Mouse (Mus musculus): ENCODE data around the gene Faf2. TPM values are rescaled to one million over a fixed set of nuclear protein-coding genes. Genes with fewer than 3 reads are reported as not detected.

The Faf2 gene
- total RNA-seq, 2 experiments from 2014 or later = 12.0 to 16.4 TPM

- DNase-seq (ENCODE audit: low spot score) = no peak
These were observed 89.3 kb downstream of the Faf2 start for GRCm38 (mm10) chr13:54710866-54711265.

Small RNA genes within 50 kb of the gene (microRNA-seq; reads per million reads assigned to microRNA genes)
- gene Gm24195 = not detected

Other genes with a start within 250 kb of the Faf2 start
- gene Thoc3, start 152.9 kb upstream of the Faf2 start, total RNA-seq (2021) = 10 to 100 TPM; 12.8 to 13.5 TPM
- gene Simc1, start 118.0 kb upstream of the Faf2 start, total RNA-seq (2021) = 1 to 10 TPM; 2.2 to 2.9 TPM
- 100 to 1,000 TPM; 203 to 215 TPM for gene 4833439L19Rik, start 56.3 kb upstream of the Faf2 start, total RNA-seq (2021)
- 1 to 10 TPM; 2.6 TPM for gene Arl10, start 46.8 kb upstream of the Faf2 start, total RNA-seq (2021)
- 10 to 100 TPM; 16.3 to 19.7 TPM for gene Nop16, start 31.7 kb upstream of the Faf2 start, total RNA-seq (2021)
- 100 to 1,000 TPM; 151 to 154 TPM for gene Higd2a, start 31.6 kb upstream of the Faf2 start, total RNA-seq (2021)
- 100 to 1,000 TPM; 157 to 180 TPM for gene Cltb, start 10.4 kb upstream of the Faf2 start, total RNA-seq (2021)
- gene Rnf44, start 72.1 kb downstream of the Faf2 start, total RNA-seq (2021) = 10 to 100 TPM; 23.8 to 29.2 TPM
- not detected for gene Cdhr2, start 79.7 kb downstream of the Faf2 start, total RNA-seq (2021)
- not detected for gene Gprin1, start 128.1 kb downstream of the Faf2 start, total RNA-seq (2021)
- not detected for gene Sncb, start 144.8 kb downstream of the Faf2 start, total RNA-seq (2021)
- gene Eif4e1b, start 162.2 kb downstream of the Faf2 start, total RNA-seq (2021) = not detected
- 10 to 100 TPM; 19.1 to 23.1 TPM for gene Tspan17, start 167.6 kb downstream of the Faf2 start, total RNA-seq (2021)